Mouse (Mus musculus): ENCODE results near the gene Atrnl1.

DNA sequence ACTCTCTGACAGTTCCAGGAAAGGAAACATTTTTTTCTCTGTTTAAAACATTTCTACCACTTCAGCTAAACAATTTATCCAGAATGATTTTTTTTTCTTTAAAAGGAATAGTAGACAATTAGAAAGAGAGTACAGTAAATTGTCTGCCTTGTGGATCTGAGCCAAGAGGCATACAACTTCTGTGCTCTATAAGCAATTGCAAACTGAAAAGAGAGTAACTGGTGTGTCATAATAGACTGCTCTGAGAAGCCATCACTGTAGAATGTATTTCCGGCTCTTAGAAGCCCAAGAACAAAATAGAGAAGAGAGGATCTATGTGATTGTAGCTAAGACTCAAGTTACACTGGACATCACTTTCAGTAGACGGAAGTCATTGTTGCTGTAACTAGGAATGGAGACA, 458.1 kb downstream of the Atrnl1 start:
- TF ChIP-seq CHD2 (IDR thresholded peaks at IDR 0.05; ENCODE audit: low read depth, low read length) (no peak), ZNF384 (IDR thresholded peaks at IDR 0.05; ENCODE audit: low read depth, low read length) (no peak), MAFK (IDR thresholded peaks at IDR 0.05; ENCODE audit: insufficient read depth, low read depth, low read length) (no peak)
